Mouse (Mus musculus) myocyte (in vitro differentiated cells): ENCODE results near the gene Hist1h4d.

Experiments used
- E2F4 ChIP-seq: IDR thresholded peaks from one replicate; pipeline ENCODE4 v1.6.1; 2011; ENCODE audit warnings: mild to moderate bottlenecking, control low read depth, moderate library complexity; ENCODE audit not compliant: insufficient read depth
- MAX ChIP-seq: IDR thresholded peaks from one replicate; pipeline ENCODE4 v1.6.1; 2011; ENCODE audit warnings: low read depth, mild to moderate bottlenecking, control low read depth
- MYOG ChIP-seq, 3 experiments: IDR thresholded peaks; one replicate each; pipeline ENCODE4 v1.6.1; 2011; ENCODE audit warnings: control low read depth in 2 of 3, low read depth in 2 of 3, mild to moderate bottlenecking in 2 of 3; ENCODE audit not compliant: insufficient read length in 2 of 3, control insufficient read depth in 1 of 3, insufficient read depth in 1 of 3
- POLR2A ChIP-seq: IDR thresholded peaks from one replicate; pipeline ENCODE4 v1.6.1; 2011; ENCODE audit warnings: low read depth, mild to moderate bottlenecking, control low read depth, moderate library complexity; ENCODE audit not compliant: insufficient read length

GRCm38 (mm10) chr13:23554393-23554792 lies 27.0 kb upstream of the Hist1h4d start:
- TF ChIP-seq POLR2A: no peak
- no peak for TF ChIP-seq E2F4
- no peak for TF ChIP-seq MYOG (IDR thresholded peaks at IDR 0.05; ENCODE audit: control insufficient read depth in 1 of 3, insufficient read depth in 1 of 3, insufficient read length in 2 of 3, low read depth in 2 of 3)
- no peak for TF ChIP-seq MAX
